Mouse (Mus musculus) MN1 (cell line): ENCODE measurements around the gene Tmem87b.

Experiments used
- DNase-seq: peaks from one replicate; pipeline ENCODE4 v3.0.0-alpha.2; 2016; ENCODE audit warnings: low spot score

The Tmem87b gene

GRCm38 (mm10) chr2:128887866-128888550, 70.1 kb downstream of the Tmem87b start:
- DNase-seq: no peak

GRCm38 (mm10) chr2:128890661-128891335, 72.9 kb downstream of the Tmem87b start:
- DNase-seq: no peak

- DNase-seq: no peak
Measured at GRCm38 (mm10) chr2:128892180-128892721, 74.3 kb downstream of the Tmem87b start.

GRCm38 (mm10) chr2:128902843-128903242, 84.9 kb downstream of the Tmem87b start:
- no peak for DNase-seq

GRCm38 (mm10) chr2:128903661-128904060, 85.7 kb downstream of the Tmem87b start:
- no peak for DNase-seq
